Mouse (Mus musculus): Measurements from ENCODE around the gene Mki67. TPM values are rescaled to one million over a fixed set of nuclear protein-coding genes. Genes with fewer than 3 reads are reported as not detected.
"Not testable (repeated sequence)": the region's sequence is repeated elsewhere in the genome, so short reads cannot be mapped to it uniquely, and the experiment has no call there.

Mki67 gene
- total and polyA plus RNA-seq, 3 experiments: 22.4 to 924 (median 272) TPM

DNA sequence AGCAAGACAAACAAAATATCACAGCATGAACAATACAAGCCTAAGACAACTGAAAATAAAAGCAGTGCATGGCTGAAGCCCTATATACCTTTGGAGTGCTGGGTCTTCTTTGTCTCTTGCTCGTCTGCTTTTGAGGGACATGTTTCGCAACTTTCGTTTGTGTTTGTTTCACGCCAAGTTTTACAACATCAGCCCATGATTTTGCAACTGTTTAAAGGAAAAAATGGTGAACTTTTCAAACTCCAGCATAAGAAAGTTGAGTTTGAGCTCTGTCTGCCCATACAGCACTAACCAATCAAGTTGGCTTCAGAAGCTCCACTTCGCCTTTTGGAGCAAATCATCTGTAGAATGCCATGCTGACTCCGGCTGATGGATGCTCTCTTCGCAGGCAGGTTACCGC, 11.9 kb downstream of the Mki67 start:
- H3K27me3 ChIP-seq (ENCODE audit: insufficient read depth, low read length): no peaks in the 10 kb centered on the region
- DNase-seq (ENCODE audit: low spot score): no peak
- no peak overlapping the region for H3K4me3 ChIP-seq (ENCODE audit: low read depth, low read length)
- peaks cover 7% of the 10 kb centered on the region for H3K4me1 ChIP-seq (ENCODE audit: insufficient read depth, low read depth, low read length)
- H3K9me3 ChIP-seq (replicated peaks): no peaks in the 10 kb centered on the region
- TF ChIP-seq CTCF (IDR thresholded peaks at IDR 0.05; ENCODE audit: low read depth, low read length): no peak
- no peak for TF ChIP-seq POLR2AphosphoS5 (IDR thresholded peaks at IDR 0.05; ENCODE audit: insufficient replicate concordance, low read depth, low read length)
- no peak for TF ChIP-seq TAL1 (conservative IDR thresholded peaks at IDR 0.05; ENCODE audit: low read depth, low read length)
- TF ChIP-seq GATA1 (IDR thresholded peaks at IDR 0.05; ENCODE audit: borderline replicate concordance, low read length): no peak
- no peak for TF ChIP-seq GATA2 (IDR thresholded peaks at IDR 0.05; ENCODE audit: borderline replicate concordance, low read depth, low read length)
- peaks cover 97% of the 10 kb centered on the region for H3K36me3 ChIP-seq (replicated peaks)
- ATAC-seq (ENCODE audit: extremely low read depth, insufficient number of reproducible peaks, low FRiP score, poor library complexity, severe bottlenecking): no peak

DNA sequence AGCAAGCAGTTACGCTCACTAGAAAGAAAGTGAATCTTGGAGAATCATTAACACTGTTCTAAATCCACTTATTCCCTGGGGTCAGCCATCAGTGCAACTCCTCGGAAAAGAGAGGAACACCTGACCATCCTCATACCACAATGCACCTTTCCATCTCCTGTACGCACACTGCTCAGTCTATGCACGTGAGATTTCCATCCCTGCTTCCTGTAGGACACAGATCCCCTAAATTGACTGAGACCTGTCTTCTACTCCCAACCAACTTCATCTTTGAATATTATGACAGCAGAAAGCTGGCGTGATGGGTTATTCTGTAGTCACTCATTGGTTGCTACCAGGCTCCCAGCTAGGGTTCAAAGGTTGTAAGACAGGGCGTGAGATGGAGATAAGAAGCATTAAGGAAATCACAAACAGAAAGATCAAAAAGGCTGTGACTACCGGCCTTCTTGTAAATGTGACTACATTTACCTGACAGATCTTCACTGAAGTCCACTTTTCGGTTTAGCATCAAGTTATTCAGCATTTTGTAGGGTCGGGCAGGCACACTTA, 12.5 kb downstream of the Mki67 start:
- no peaks in the 10 kb centered on the region for H3K27me3 ChIP-seq (ENCODE audit: insufficient read depth, low read length)
- no peak overlapping the region for H3K4me3 ChIP-seq (ENCODE audit: low read depth, low read length)
- no peaks in the 10 kb centered on the region for H3K9me3 ChIP-seq (replicated peaks)
- TF ChIP-seq POLR2AphosphoS5 (IDR thresholded peaks at IDR 0.05; ENCODE audit: insufficient replicate concordance, low read depth, low read length): 0 out of 2 replicates have a peak, but pooled peaks have one; percentile 23
- no peak for TF ChIP-seq TAL1 (conservative IDR thresholded peaks at IDR 0.05; ENCODE audit: low read depth, low read length)
- ATAC-seq (ENCODE audit: extremely low read depth, insufficient number of reproducible peaks, low FRiP score, poor library complexity, severe bottlenecking) (no peak), DNase-seq (ENCODE audit: low spot score) (no peak)
- H3K4me1 ChIP-seq (ENCODE audit: insufficient read depth, low read depth, low read length): peaks cover 7% of the 10 kb centered on the region
- peaks cover 95% of the 10 kb centered on the region for H3K36me3 ChIP-seq (replicated peaks)

- not testable (repeated sequence) for H3K27me3 ChIP-seq (ENCODE audit: insufficient read depth, low read length); H3K9me3 ChIP-seq (replicated peaks); H3K4me3 ChIP-seq (ENCODE audit: low read depth, low read length); H3K4me1 ChIP-seq (ENCODE audit: insufficient read depth, low read depth, low read length); ATAC-seq (ENCODE audit: extremely low read depth, insufficient number of reproducible peaks, low FRiP score, poor library complexity, severe bottlenecking); DNase-seq (ENCODE audit: low spot score)
- peaks cover 87% of the 10 kb centered on the region for H3K36me3 ChIP-seq (replicated peaks)
Observed at GRCm38 (mm10) chr7:135699351-135699750, 16.8 kb downstream of the Mki67 start.

GRCm38 (mm10) chr7:135698362-135698761, 17.8 kb downstream of the Mki67 start:
- Histone ChIP-seq H3K36me3 (replicated peaks) (peaks cover 86% of the 10 kb centered on the region), H3K27me3 (ENCODE audit: insufficient read depth, low read length) (no peaks in the 10 kb centered on the region), H3K4me3 (ENCODE audit: low read depth, low read length) (no peak overlapping the region), H3K4me1 (ENCODE audit: insufficient read depth, low read depth, low read length) (peaks cover 3% of the 10 kb centered on the region; the same call in 1 of the 2 replicates), H3K9me3 (replicated peaks) (no peaks in the 10 kb centered on the region)
- ATAC-seq (ENCODE audit: extremely low read depth, insufficient number of reproducible peaks, low FRiP score, poor library complexity, severe bottlenecking) (no peak), DNase-seq (ENCODE audit: low spot score) (no peak)
- TF ChIP-seq GATA2 (IDR thresholded peaks at IDR 0.05; ENCODE audit: borderline replicate concordance, low read depth, low read length) (no peak), GATA1 (IDR thresholded peaks at IDR 0.05; ENCODE audit: borderline replicate concordance, low read length) (no peak), CTCF (IDR thresholded peaks at IDR 0.05; ENCODE audit: low read depth, low read length) (no peak), TAL1 (conservative IDR thresholded peaks at IDR 0.05; ENCODE audit: low read depth, low read length) (no peak), POLR2AphosphoS5 (IDR thresholded peaks at IDR 0.05; ENCODE audit: insufficient replicate concordance, low read depth, low read length) (no peak)

GRCm38 (mm10) chr7:135697021-135697740, 19.0 kb downstream of the Mki67 start:
- ATAC-seq (ENCODE audit: extremely low read depth, insufficient number of reproducible peaks, low FRiP score, poor library complexity, severe bottlenecking); H3K27me3 ChIP-seq (ENCODE audit: insufficient read depth, low read length); H3K9me3 ChIP-seq (replicated peaks); DNase-seq (ENCODE audit: low spot score); H3K4me1 ChIP-seq (ENCODE audit: insufficient read depth, low read depth, low read length); H3K4me3 ChIP-seq (ENCODE audit: low read depth, low read length): not testable (repeated sequence)
- H3K36me3 ChIP-seq (replicated peaks): peaks cover 88% of the 10 kb centered on the region

DNA sequence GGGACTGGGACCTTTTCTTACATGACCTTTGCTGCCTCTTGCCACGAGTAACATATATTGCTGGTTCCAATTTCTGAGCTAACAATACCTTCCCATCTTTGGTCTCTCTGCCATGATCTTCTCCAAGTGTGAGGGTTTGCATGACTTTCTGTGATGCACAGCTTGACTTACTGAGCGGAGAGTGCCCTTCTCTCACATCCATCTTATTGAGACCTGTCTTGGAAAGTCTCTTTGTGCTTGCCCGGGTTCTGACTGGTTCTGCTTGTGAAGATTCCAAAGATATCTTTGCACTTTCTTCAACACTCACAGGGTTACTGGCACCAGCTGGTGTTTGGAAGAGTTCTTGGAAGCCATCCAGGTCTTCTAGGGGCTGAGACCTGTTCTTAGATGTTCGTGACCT, 20.0 kb downstream of the Mki67 start:
- no peaks in the 10 kb centered on the region for H3K9me3 ChIP-seq (replicated peaks)
- peaks cover 9% of the 10 kb centered on the region; the same call in 1 of the 2 replicates for H3K4me1 ChIP-seq (ENCODE audit: insufficient read depth, low read depth, low read length)
- H3K4me3 ChIP-seq (ENCODE audit: low read depth, low read length): no peak overlapping the region
- TF ChIP-seq TAL1 (conservative IDR thresholded peaks at IDR 0.05; ENCODE audit: low read depth, low read length) (no peak), GATA1 (IDR thresholded peaks at IDR 0.05; ENCODE audit: borderline replicate concordance, low read length) (no peak)
- ATAC-seq (ENCODE audit: extremely low read depth, insufficient number of reproducible peaks, low FRiP score, poor library complexity, severe bottlenecking): no peak
- no peak for DNase-seq (ENCODE audit: low spot score)
- H3K36me3 ChIP-seq (replicated peaks): peaks cover 88% of the 10 kb centered on the region
- H3K27me3 ChIP-seq (ENCODE audit: insufficient read depth, low read length): no peaks in the 10 kb centered on the region

- no peak for ATAC-seq (ENCODE audit: extremely low read depth, insufficient number of reproducible peaks, low FRiP score, poor library complexity, severe bottlenecking)
Observed at GRCm38 (mm10) chr7:135694796-135695195, 21.4 kb downstream of the Mki67 start.

More at GRCm38 (mm10) chr7:135694796-135695195, 21.4 kb downstream of the Mki67 start:
- Histone ChIP-seq H3K4me3 (ENCODE audit: low read depth, low read length) (no peak overlapping the region), H3K36me3 (replicated peaks) (peaks cover 86% of the 10 kb centered on the region), H3K27me3 (ENCODE audit: insufficient read depth, low read length) (no peaks in the 10 kb centered on the region), H3K9me3 (replicated peaks) (no peaks in the 10 kb centered on the region), H3K4me1 (ENCODE audit: insufficient read depth, low read depth, low read length) (peaks cover 10% of the 10 kb centered on the region)
- no peak for DNase-seq (ENCODE audit: low spot score)
- TF ChIP-seq TAL1 (conservative IDR thresholded peaks at IDR 0.05; ENCODE audit: low read depth, low read length) (no peak), CTCF (IDR thresholded peaks at IDR 0.05; ENCODE audit: low read depth, low read length) (no peak), GATA2 (IDR thresholded peaks at IDR 0.05; ENCODE audit: borderline replicate concordance, low read depth, low read length) (no peak), POLR2AphosphoS5 (IDR thresholded peaks at IDR 0.05; ENCODE audit: insufficient replicate concordance, low read depth, low read length) (no peak), GATA1 (IDR thresholded peaks at IDR 0.05; ENCODE audit: borderline replicate concordance, low read length) (no peak)

Measured in G1E (cell line).